In the genomic region with DNA sequence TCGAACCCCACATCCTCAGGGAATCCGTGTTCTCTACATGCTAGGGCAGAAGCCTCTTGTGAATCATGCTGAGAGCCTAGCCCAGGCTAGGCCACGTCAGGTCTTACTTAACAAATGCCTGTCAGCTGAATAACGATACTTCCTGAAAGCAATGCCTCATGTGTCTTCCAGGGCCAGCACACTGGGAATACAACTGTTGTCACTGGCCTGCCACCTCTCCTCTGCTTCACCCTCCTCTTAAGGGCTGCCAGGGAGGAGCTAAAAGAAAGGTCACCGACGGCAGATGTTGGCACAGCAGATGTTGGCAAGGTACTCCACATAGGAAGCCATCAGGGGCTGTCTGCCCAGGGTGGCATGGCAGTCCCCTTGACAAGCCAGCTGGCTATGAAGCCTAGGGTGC, we compare ENCODE assay signal across 8 mouse cellular contexts. TPM values are rescaled to one million over a fixed set of nuclear protein-coding genes. Genes with fewer than 3 reads are reported as not detected.
DNase-seq lines count a peak whose midpoint lies in the region; ATAC-seq and TF ChIP-seq lines count a peak whose summit lies in the region.

No protein-coding gene starts in this region.

- no peaks in the 10 kb centered on the region for H3K9me3 ChIP-seq in kidney, embryonic 16.5 days (ENCODE audit: low read length)

- no peaks in the 10 kb centered on the region for H3K27me3 ChIP-seq in kidney, embryonic 16.5 days (ENCODE audit: insufficient read depth, low read length)

- H3K4me2 ChIP-seq in kidney, embryonic 16.5 days (replicated peaks; ENCODE audit: low read depth, low read length) = no peak overlapping the region

- H3K4me3 ChIP-seq in kidney, embryonic 16.5 days (ENCODE audit: low read length) = no peak overlapping the region
- H3K4me3 ChIP-seq in cortical plate, adult 2 months (ENCODE audit: insufficient read depth, low read length) = no peak overlapping the region

- 77% methylated on average over 6 of the region's 6 CpGs for WGBS in kidney, embryonic 16.5 days

- peaks cover 3% of the 10 kb centered on the region for H3K36me3 ChIP-seq in kidney, embryonic 16.5 days (ENCODE audit: insufficient read depth, low read length)

- TF ChIP-seq POLR2A in cortical plate, adult 2 months (IDR thresholded peaks at IDR 0.05; ENCODE audit: extremely low read depth, insufficient read depth, low read length) = no peak

- H3K4me1 ChIP-seq in kidney, embryonic 16.5 days (ENCODE audit: insufficient read depth, low read length) = peaks cover 84% of the 10 kb centered on the region
- H3K4me1 ChIP-seq in cortical plate, adult 2 months (ENCODE audit: control insufficient read depth, insufficient read depth, low read length) = peaks cover 23% of the 10 kb centered on the region

- no peak for ATAC-seq in kidney, embryonic 16.5 days (ENCODE audit: low FRiP score, low TSS enrichment)

- DNase-seq in kidney, adult 9 months = no peak
- DNase-seq in NIH3T3 (ENCODE audit: low read depth) = peak; percentile 49
- peak; percentile 81 to 84 for DNase-seq in heart, postnatal 10 days
- DNase-seq in yolk sac, embryonic 10.5 days (ENCODE audit: low spot score) = no peak
- DNase-seq in T-cell, adult 2 months (ENCODE audit: low spot score) = no peak
- no peak for DNase-seq in c-Kit-positive CD71-positive TER-119-positive erythroid progenitor cells, embryonic 14.5 days (ENCODE audit: low spot score)

- H3K27ac ChIP-seq in kidney, embryonic 16.5 days (ENCODE audit: low read length) = no peak overlapping the region
- peak overlapping the region; percentile 36; the same call in 1 of the 2 replicates for H3K27ac ChIP-seq in cortical plate, adult 2 months (ENCODE audit: insufficient read depth, low read length)

- peak overlapping the region; percentile 10; the same call in 1 of the 2 replicates for H3K9ac ChIP-seq in kidney, embryonic 16.5 days (replicated peaks; ENCODE audit: low read length)

- intact Hi-C loops in heart, postnatal 10 days (cut with DNase I) = no loop called here

- no peak for TF ChIP-seq CTCF in cortical plate, adult 2 months (IDR thresholded peaks at IDR 0.05; ENCODE audit: extremely low read depth, insufficient read depth, low read length)

RNA-seq across cellular contexts. Expression of a gene that starts 20.3 kb away (rescaled TPM):
- 37.3 and 40.0 TPM in 2 replicates for polyA plus RNA-seq in kidney, embryonic 16.5 days (2015; fragmentation: Nextera tagmentation; extraction: Ambion mirVana)
- 64.7 and 73.9 TPM in 2 replicates for polyA plus RNA-seq in cortical plate, adult 2 months (2012; rRNA removed)
- 10 to 100 TPM; 57.9 to 59.4 TPM for total RNA-seq in heart, postnatal 10 days (2021)

RNA-seq across cellular contexts. Expression of a gene that starts 45.7 kb away (rescaled TPM):
- polyA plus RNA-seq in kidney, embryonic 16.5 days (2015; fragmentation: Nextera tagmentation; extraction: Ambion mirVana) = 81.7 and 81.9 TPM in 2 replicates
- polyA plus RNA-seq in cortical plate, adult 2 months (2012; rRNA removed) = 140 and 155 TPM in 2 replicates
- total RNA-seq in heart, postnatal 10 days (2021) = 10 to 100 TPM; 62.0 to 71.0 TPM

RNA-seq across cellular contexts. Expression of a gene that starts 56.3 kb away (rescaled TPM):
- polyA plus RNA-seq in kidney, embryonic 16.5 days (2015; fragmentation: Nextera tagmentation; extraction: Ambion mirVana) = 36.3 and 36.4 TPM in 2 replicates
- 40.2 and 45.9 TPM in 2 replicates for polyA plus RNA-seq in cortical plate, adult 2 months (2012; rRNA removed)
- 10 to 100 TPM; 29.2 to 30.7 TPM for total RNA-seq in heart, postnatal 10 days (2021)

Comparison
In these comparisons a context has a peak if more than half of its experiments do, and no peak if none do; other contexts are left out.
1. DNase-seq: peak in NIH3T3 (single experiment) and heart, postnatal 10 days (2 of 2); none in kidney, adult 9 months (single experiment), yolk sac, embryonic 10.5 days (single experiment), T-cell, adult 2 months (single experiment) and c-Kit-positive CD71-positive TER-119-positive erythroid progenitor cells, embryonic 14.5 days (single experiment).